Mouse (Mus musculus) heart, postnatal 0 days (tissue): ENCODE results near the gene Pde4a.

Source experiments
- CTCF ChIP-seq: IDR thresholded peaks from 2 replicates; pipeline ENCODE4 v1.5.1; 2016; ENCODE audit warnings: antibody characterized with exemption, control low read depth, low read depth
- EP300 ChIP-seq: IDR thresholded peaks from 2 replicates; pipeline ENCODE4 v1.6.1; 2016; ENCODE audit warnings: antibody characterized with exemption, low read depth

GRCm38 (mm10) chr9:21180841-21181240 is 15.3 kb downstream of the Pde4a start:
- TF ChIP-seq CTCF (no peak), EP300 (no peak)
